Mouse (Mus musculus): ENCODE results near the gene Gpatch2. TPM values are rescaled to one million over a fixed set of nuclear protein-coding genes. Genes with fewer than 3 reads are reported as not detected.

The Gpatch2 gene
- polyA plus RNA-seq, 1 experiment from 2014 or later, result 20.6 TPM

GRCm38 (mm10) chr1:187235161-187235560 is 19.9 kb downstream of the Gpatch2 start:
- no peaks in the 10 kb centered on the region for H3K36me3 ChIP-seq (replicated peaks; ENCODE audit: control insufficient read depth, insufficient read depth, low read depth, low read length)
- no peak overlapping the region for H3K9ac ChIP-seq (replicated peaks; ENCODE audit: low read length)
- DNase-seq (ENCODE audit: low spot score), result no peak
- ATAC-seq (replicated peaks; ENCODE audit: insufficient number of reproducible peaks, low FRiP score, low TSS enrichment, low read depth), result no peak
- H3K4me1 ChIP-seq (ENCODE audit: control insufficient read depth, insufficient read depth, low read length), result no peaks in the 10 kb centered on the region
- 92% methylated on average over 3 of the region's 3 CpGs for WGBS
- no peak overlapping the region for H3K4me2 ChIP-seq (ENCODE audit: low read depth, low read length)
- H3K27me3 ChIP-seq (ENCODE audit: control insufficient read depth, insufficient read depth, low read length), result no peaks in the 10 kb centered on the region
- H3K9me3 ChIP-seq (replicated peaks; ENCODE audit: control insufficient read depth, low read length), result no peaks in the 10 kb centered on the region
- no peak overlapping the region for H3K27ac ChIP-seq (replicated peaks; ENCODE audit: low read depth, low read length)
- no peak overlapping the region for H3K4me3 ChIP-seq (ENCODE audit: low read depth, low read length)

- H3K9ac ChIP-seq (replicated peaks; ENCODE audit: low read length), result no peak overlapping the region
- H3K4me3 ChIP-seq (ENCODE audit: low read depth, low read length), result no peak overlapping the region
- no peak overlapping the region for H3K27ac ChIP-seq (replicated peaks; ENCODE audit: low read depth, low read length)
- no peaks in the 10 kb centered on the region for H3K9me3 ChIP-seq (replicated peaks; ENCODE audit: control insufficient read depth, low read length)
- no peak for ATAC-seq (replicated peaks; ENCODE audit: insufficient number of reproducible peaks, low FRiP score, low TSS enrichment, low read depth)
- no peaks in the 10 kb centered on the region for H3K4me1 ChIP-seq (ENCODE audit: control insufficient read depth, insufficient read depth, low read length)
- H3K4me2 ChIP-seq (ENCODE audit: low read depth, low read length), result no peak overlapping the region
- WGBS, result 71% methylated on average over 6 of the region's 6 CpGs
- no peaks in the 10 kb centered on the region for H3K36me3 ChIP-seq (replicated peaks; ENCODE audit: control insufficient read depth, insufficient read depth, low read depth, low read length)
- DNase-seq (ENCODE audit: low spot score), result no peak
- no peaks in the 10 kb centered on the region for H3K27me3 ChIP-seq (ENCODE audit: control insufficient read depth, insufficient read depth, low read length)
Observed at GRCm38 (mm10) chr1:187236296-187236695, 21.0 kb downstream of the Gpatch2 start.

- ATAC-seq (replicated peaks; ENCODE audit: insufficient number of reproducible peaks, low FRiP score, low TSS enrichment, low read depth), result no peak
- 89% methylated on average over 4 of the region's 4 CpGs for WGBS
Observed at GRCm38 (mm10) chr1:187238061-187238460, 22.8 kb downstream of the Gpatch2 start.

GRCm38 (mm10) chr1:187240304-187240703 is 25.0 kb downstream of the Gpatch2 start:
- no peak overlapping the region for H3K4me2 ChIP-seq (ENCODE audit: low read depth, low read length)
- H3K4me1 ChIP-seq (ENCODE audit: control insufficient read depth, insufficient read depth, low read length), result no peaks in the 10 kb centered on the region
- ATAC-seq (replicated peaks; ENCODE audit: insufficient number of reproducible peaks, low FRiP score, low TSS enrichment, low read depth) (no peak), DNase-seq (ENCODE audit: low spot score) (no peak)
- WGBS, result 91% methylated on average over 3 of the region's 3 CpGs
- H3K36me3 ChIP-seq (replicated peaks; ENCODE audit: control insufficient read depth, insufficient read depth, low read depth, low read length), result no peaks in the 10 kb centered on the region
- no peaks in the 10 kb centered on the region for H3K27me3 ChIP-seq (ENCODE audit: control insufficient read depth, insufficient read depth, low read length)
- H3K27ac ChIP-seq (replicated peaks; ENCODE audit: low read depth, low read length), result no peak overlapping the region
- no peak overlapping the region for H3K4me3 ChIP-seq (ENCODE audit: low read depth, low read length)
- H3K9me3 ChIP-seq (replicated peaks; ENCODE audit: control insufficient read depth, low read length), result no peaks in the 10 kb centered on the region
- H3K9ac ChIP-seq (replicated peaks; ENCODE audit: low read length), result no peak overlapping the region

More at GRCm38 (mm10) chr1:187238061-187238460, 22.8 kb downstream of the Gpatch2 start:
- Histone ChIP-seq H3K4me3 (ENCODE audit: low read depth, low read length) (no peak overlapping the region), H3K27ac (replicated peaks; ENCODE audit: low read depth, low read length) (no peak overlapping the region), H3K36me3 (replicated peaks; ENCODE audit: control insufficient read depth, insufficient read depth, low read depth, low read length) (no peaks in the 10 kb centered on the region), H3K4me2 (ENCODE audit: low read depth, low read length) (no peak overlapping the region), H3K9me3 (replicated peaks; ENCODE audit: control insufficient read depth, low read length) (no peaks in the 10 kb centered on the region), H3K4me1 (ENCODE audit: control insufficient read depth, insufficient read depth, low read length) (no peaks in the 10 kb centered on the region), H3K9ac (replicated peaks; ENCODE audit: low read length) (no peak overlapping the region), H3K27me3 (ENCODE audit: control insufficient read depth, insufficient read depth, low read length) (no peaks in the 10 kb centered on the region)
- no peak for DNase-seq (ENCODE audit: low spot score)

GRCm38 (mm10) chr1:187241329-187241728 is 26.0 kb downstream of the Gpatch2 start:
- Histone ChIP-seq H3K4me1 (ENCODE audit: control insufficient read depth, insufficient read depth, low read length) (no peaks in the 10 kb centered on the region), H3K9ac (replicated peaks; ENCODE audit: low read length) (no peak overlapping the region), H3K36me3 (replicated peaks; ENCODE audit: control insufficient read depth, insufficient read depth, low read depth, low read length) (no peaks in the 10 kb centered on the region), H3K27ac (replicated peaks; ENCODE audit: low read depth, low read length) (no peak overlapping the region), H3K4me3 (ENCODE audit: low read depth, low read length) (no peak overlapping the region), H3K27me3 (ENCODE audit: control insufficient read depth, insufficient read depth, low read length) (no peaks in the 10 kb centered on the region), H3K9me3 (replicated peaks; ENCODE audit: control insufficient read depth, low read length) (no peaks in the 10 kb centered on the region), H3K4me2 (ENCODE audit: low read depth, low read length) (no peak overlapping the region)
- WGBS, result 92% methylated on average over 5 of the region's 5 CpGs
- DNase-seq (ENCODE audit: low spot score) (no peak), ATAC-seq (replicated peaks; ENCODE audit: insufficient number of reproducible peaks, low FRiP score, low TSS enrichment, low read depth) (no peak)

GRCm38 (mm10) chr1:187244734-187245133 is 29.4 kb downstream of the Gpatch2 start:
- 76% methylated on average over 5 of the region's 5 CpGs for WGBS
- no peaks in the 10 kb centered on the region for H3K4me1 ChIP-seq (ENCODE audit: control insufficient read depth, insufficient read depth, low read length)
- no peak overlapping the region for H3K27ac ChIP-seq (replicated peaks; ENCODE audit: low read depth, low read length)
- no peaks in the 10 kb centered on the region for H3K9me3 ChIP-seq (replicated peaks; ENCODE audit: control insufficient read depth, low read length)
- ATAC-seq (replicated peaks; ENCODE audit: insufficient number of reproducible peaks, low FRiP score, low TSS enrichment, low read depth), result no peak
- no peak for DNase-seq (ENCODE audit: low spot score)
- H3K4me3 ChIP-seq (ENCODE audit: low read depth, low read length), result no peak overlapping the region
- H3K27me3 ChIP-seq (ENCODE audit: control insufficient read depth, insufficient read depth, low read length), result no peaks in the 10 kb centered on the region
- H3K9ac ChIP-seq (replicated peaks; ENCODE audit: low read length), result no peak overlapping the region
- no peak overlapping the region for H3K4me2 ChIP-seq (ENCODE audit: low read depth, low read length)
- H3K36me3 ChIP-seq (replicated peaks; ENCODE audit: control insufficient read depth, insufficient read depth, low read depth, low read length), result no peaks in the 10 kb centered on the region

GRCm38 (mm10) chr1:187250741-187251262 is 35.5 kb downstream of the Gpatch2 start:
- Histone ChIP-seq H3K9ac (replicated peaks; ENCODE audit: low read length) (no peak overlapping the region), H3K27ac (replicated peaks; ENCODE audit: low read depth, low read length) (no peak overlapping the region), H3K36me3 (replicated peaks; ENCODE audit: control insufficient read depth, insufficient read depth, low read depth, low read length) (no peaks in the 10 kb centered on the region), H3K4me1 (ENCODE audit: control insufficient read depth, insufficient read depth, low read length) (no peaks in the 10 kb centered on the region), H3K9me3 (replicated peaks; ENCODE audit: control insufficient read depth, low read length) (no peaks in the 10 kb centered on the region), H3K4me3 (ENCODE audit: low read depth, low read length) (no peak overlapping the region), H3K27me3 (ENCODE audit: control insufficient read depth, insufficient read depth, low read length) (no peaks in the 10 kb centered on the region), H3K4me2 (ENCODE audit: low read depth, low read length) (no peak overlapping the region)
- DNase-seq (ENCODE audit: low spot score) (no peak), ATAC-seq (replicated peaks; ENCODE audit: insufficient number of reproducible peaks, low FRiP score, low TSS enrichment, low read depth) (no peak)
- 83% methylated on average over 1 of the region's 1 CpGs for WGBS

GRCm38 (mm10) chr1:187258756-187259155 is 43.4 kb downstream of the Gpatch2 start:
- Histone ChIP-seq H3K9me3 (replicated peaks; ENCODE audit: control insufficient read depth, low read length) (no peaks in the 10 kb centered on the region), H3K9ac (replicated peaks; ENCODE audit: low read length) (no peak overlapping the region), H3K4me2 (ENCODE audit: low read depth, low read length) (no peak overlapping the region), H3K27me3 (ENCODE audit: control insufficient read depth, insufficient read depth, low read length) (no peaks in the 10 kb centered on the region), H3K4me1 (ENCODE audit: control insufficient read depth, insufficient read depth, low read length) (no peaks in the 10 kb centered on the region), H3K27ac (replicated peaks; ENCODE audit: low read depth, low read length) (no peak overlapping the region), H3K36me3 (replicated peaks; ENCODE audit: control insufficient read depth, insufficient read depth, low read depth, low read length) (no peaks in the 10 kb centered on the region), H3K4me3 (ENCODE audit: low read depth, low read length) (no peak overlapping the region)
- 81% methylated on average over 4 of the region's 4 CpGs for WGBS
- DNase-seq (ENCODE audit: low spot score) (no peak), ATAC-seq (replicated peaks; ENCODE audit: insufficient number of reproducible peaks, low FRiP score, low TSS enrichment, low read depth) (no peak)

Data from embryonic facial prominence, embryonic 11.5 days (tissue).